Mouse (Mus musculus): ENCODE results near the gene Olfml2a. TPM values are rescaled to one million over a fixed set of nuclear protein-coding genes. Genes with fewer than 3 reads are reported as not detected.

Gene Olfml2a
- 4.7 and 6.9 TPM in 2 replicates for polyA plus RNA-seq (2015; fragmentation: Nextera tagmentation; extraction: Ambion mirVana)

DNA sequence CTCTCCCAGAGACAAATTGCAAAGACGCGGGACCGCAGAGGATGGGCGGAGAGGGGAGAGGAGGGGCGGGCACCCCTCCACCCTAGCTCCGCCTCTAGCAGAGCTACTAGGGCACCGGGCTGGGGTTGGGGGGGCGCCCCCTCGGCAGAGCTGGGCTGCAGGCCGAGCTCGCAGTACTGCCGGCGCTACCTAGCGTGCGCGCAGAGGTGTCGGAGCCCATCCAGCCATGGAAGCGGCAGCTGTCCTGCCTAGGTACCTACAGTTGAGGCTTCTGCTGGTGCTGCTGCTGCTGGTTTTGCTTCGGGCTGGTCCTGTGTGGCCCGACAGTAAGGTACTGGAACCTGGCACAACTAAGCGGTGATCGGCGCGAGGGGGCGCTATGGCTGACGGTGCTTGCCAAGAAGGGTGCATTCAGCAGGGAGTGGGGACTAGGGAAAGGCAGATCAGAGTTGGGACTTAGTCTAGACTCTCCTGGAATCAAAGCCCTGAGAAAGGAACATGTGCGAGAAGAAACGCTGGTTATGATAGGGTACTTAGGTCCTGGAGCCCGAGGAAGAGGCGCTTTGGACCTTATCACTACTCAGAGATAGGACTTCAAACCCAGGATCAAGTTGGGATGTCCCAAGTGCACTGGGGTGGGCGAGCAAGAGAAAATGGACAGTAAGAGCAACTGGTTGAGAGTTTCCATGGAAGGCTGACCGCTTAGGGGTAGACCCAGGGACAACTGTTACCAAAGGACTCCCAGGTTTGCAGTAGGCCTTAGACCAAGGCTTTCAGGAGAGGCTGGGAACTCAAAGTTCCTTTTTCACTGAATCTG lies at the start of gene Olfml2a:
TSS of gene Olfml2a (plus strand) at position 128 of the 817 bp plus-strand sequence.
- peak; percentile 82 for DNase-seq (ENCODE audit: low spot score)

DNA sequence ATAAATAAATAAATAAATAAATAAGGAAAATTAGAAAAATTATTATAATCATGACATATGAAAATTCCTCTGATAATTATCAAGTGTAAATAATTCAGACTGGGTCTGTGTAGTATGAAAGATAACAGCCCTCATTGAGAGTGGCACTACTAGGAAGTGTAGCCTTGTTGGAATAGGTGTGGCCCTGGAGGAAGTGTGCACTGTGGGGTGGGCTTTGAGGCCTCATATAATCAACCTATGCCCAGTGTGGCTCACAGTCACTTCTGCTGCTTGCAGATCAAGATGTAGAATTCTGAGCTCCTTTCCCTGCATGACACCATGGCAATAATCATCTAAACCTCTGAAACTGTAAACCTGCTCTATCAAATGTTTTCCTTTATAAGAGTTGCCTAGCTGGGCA lies 28.9 kb upstream of the Olfml2a start:
- DNase-seq (ENCODE audit: low spot score) = no peak

DNA sequence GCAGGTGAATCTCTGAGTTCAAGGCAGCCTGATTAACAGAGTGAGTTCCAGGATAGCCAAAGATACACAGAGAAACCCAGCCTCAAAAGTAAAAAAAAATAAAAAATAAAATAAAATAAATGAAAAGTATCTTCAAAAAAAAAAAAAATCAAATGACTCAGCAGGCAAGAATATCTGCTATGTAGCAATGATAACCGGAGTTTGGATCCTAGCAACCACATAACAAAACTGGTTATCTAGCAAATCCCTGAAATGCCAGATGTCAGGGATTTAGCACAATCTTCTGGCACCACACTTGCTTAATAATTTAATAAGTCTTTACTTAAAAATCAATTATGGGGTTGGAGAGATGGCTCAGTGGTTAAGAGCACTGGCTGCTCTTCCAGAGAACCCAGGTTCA lies 27.5 kb upstream of the Olfml2a start:
- DNase-seq (ENCODE audit: low spot score) = no peak

DNA sequence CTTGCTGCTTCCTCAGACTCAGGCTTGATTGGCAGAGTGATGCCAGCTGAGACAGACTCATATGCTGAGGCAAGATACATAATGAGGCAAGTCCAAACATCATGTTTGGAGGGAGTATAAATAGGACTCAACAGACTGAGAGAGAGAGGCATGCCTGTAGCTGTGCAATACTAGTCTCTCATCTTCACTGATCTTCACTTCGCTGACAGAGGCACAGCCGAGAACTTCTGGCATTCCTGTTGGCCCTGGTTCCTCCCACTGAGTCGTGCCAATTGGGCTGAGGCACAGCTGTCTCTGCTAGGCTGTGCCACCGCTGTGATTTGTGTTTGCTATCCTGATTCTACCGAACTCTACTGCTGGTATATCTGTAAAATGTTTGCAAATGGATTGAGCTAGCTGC lies 25.7 kb upstream of the Olfml2a start:
- DNase-seq (ENCODE audit: low spot score) = no peak

DNA sequence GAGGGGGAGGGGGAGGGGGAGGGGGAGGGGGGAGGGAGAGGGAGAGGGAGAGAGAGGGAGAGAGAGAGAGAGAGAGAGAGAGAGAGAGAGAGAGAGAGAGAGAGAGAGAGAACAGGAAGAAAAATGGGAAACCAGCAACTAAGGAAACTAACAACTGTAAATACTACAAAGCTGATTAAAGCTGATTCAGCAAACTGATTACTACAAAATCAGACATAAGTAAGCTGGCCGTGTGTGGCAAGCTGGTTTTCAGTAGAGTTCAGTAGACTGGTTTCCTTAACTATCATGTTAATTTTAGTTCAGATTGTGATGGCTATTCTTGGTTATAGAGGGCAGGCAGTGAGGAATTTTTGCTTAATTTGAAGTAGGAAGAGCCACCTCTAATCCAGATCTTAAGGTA lies 23.2 kb upstream of the Olfml2a start:
- no peak for DNase-seq (ENCODE audit: low spot score)

DNA sequence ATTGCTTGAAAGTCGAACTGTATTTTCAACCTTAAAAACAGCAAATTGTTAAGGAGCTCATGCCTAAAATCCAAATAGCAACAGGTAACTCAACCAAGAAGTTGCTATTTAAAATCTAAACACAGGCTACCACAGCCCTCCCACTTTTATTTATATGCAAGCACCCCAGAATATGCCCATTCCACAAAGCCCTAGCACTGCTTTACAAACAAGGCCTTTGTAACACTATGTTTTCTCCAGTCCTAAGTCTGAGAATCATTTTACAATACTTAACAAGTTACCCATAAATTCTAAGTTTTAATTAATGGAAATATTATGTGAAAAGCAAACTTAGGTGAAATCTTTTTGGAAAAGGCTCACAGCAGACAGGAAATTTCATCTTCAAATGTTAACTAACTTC lies 17.3 kb upstream of the Olfml2a start:
- no peak for DNase-seq (ENCODE audit: low spot score)

DNA sequence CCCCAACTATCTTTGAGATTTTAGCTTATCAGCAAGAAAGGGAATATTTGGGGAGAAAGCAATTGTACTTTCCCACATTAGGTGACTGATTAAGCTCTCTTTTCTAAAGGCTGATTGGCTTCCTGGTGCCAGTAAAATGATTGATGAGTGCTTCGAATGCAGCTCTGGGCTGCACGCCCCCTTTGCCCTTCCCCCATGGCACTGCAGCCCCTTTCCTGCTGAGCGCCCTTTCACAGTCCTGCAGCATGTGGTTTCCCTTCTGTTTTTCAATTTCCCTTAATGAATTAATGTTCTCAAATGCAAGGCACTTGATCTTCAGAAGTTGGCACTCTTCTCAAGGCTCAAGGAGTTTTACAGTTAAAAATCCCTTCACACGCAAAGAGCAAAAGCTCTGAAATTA lies 16.8 kb upstream of the Olfml2a start:
- no peak for DNase-seq (ENCODE audit: low spot score)

DNA sequence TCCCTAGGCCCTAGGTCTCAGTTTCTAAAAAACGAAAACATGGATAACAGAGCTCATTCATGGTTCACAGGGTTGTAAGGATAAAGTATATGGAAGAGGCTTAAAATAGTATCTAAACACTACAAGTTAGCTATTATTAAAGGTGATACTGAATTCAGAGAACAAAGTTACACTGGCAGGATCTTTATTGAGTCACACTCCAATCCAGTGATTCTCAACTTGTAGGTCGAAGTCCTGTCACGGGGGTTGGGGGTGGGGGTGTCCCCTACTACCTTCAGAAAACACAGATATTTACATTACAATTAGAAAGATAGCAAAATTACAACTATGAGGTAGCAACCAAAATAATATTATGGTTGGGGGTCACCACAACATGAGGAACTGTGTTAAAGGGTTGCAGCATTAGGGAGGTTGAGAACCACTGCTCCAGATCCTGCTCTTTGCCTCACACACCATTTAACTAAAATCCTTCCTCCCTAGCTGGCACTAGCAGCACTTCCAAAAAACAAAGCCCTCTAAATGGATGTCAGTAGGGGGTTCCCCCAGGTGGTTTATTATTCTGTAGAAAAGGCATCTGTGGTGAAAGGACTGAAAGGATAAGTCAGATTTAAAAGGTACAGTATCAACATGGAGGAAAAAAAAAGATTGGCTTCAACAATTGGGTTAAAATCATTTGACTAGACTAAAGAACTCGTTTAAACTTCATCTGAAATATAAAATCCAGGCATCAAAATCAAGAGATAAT lies 14.7 kb upstream of the Olfml2a start:
- DNase-seq (ENCODE audit: low spot score) = no peak

DNA sequence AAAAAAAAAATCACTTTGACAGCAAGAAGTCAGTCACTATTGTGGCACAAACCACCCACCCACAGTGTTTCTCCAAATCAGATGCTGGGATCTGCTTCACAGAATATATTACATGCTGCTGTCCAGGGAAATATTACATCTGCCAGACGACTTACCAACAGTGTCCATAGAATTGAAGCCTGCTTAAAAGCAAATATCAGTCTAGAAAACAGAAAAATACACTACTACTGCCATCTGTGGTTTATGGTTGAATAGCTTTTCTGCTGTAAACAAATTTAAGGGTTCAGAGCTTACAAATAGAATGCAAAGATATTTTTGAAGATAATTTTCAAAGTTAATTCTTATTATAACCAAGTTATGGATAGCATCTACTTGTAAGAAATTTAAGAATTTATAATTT lies 10.4 kb upstream of the Olfml2a start:
- no peak for DNase-seq (ENCODE audit: low spot score)

DNA sequence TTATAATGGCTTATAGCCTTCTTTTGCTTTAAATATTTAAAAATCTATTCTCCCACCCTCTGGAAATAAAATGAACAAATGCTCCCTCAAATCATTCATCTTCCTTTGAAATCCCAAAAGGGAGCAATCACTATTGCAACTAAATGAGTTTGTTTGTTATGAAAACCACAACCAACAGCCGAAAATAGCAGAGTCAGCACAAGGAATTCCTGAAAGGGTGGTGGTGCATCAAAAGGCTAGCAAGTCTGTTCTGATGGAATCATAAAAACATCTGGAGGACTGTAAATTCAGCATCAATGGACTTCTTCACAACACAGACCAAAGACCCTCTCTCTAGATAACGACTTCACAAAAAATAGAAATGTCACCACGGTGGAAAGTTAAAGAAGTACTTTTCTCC lies 8.3 kb upstream of the Olfml2a start:
- no peak for DNase-seq (ENCODE audit: low spot score)

DNA sequence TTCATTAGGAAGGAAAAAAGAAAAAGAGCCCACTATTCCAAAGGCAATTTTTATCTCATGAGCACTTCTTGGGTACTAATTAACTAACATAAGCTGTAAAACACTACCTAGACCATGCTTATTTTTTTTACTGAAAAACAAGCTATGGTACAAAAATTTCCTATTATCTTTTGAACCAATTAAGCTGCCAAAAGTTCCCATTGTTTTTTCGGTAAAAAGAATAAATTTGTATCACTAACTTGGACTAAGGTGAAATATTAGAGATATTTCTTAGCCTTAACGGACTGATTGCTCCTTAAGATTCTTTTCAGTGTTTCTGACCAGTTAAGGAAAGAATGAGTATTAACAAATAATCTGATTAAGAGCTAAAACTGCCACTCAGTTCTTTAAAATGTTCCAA lies 7.9 kb upstream of the Olfml2a start:
- no peak for DNase-seq (ENCODE audit: low spot score)

DNA sequence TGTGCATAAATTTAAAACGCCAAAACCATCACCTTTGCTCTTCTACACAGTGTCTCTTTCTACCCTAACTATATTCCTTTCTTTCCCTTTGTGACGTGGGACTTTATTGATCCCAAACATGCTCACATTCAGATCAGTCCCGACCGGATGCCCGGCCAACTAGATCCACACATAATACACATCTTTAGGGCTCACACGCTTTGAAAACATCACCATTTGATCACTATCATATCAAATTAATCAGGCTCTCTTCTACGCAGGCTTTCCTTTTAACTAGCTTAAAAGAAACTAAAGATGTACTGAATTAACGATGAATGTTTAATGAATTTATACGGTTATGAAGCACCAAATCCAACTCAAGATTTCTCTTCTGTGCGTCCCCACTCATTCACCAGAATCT lies 7.2 kb upstream of the Olfml2a start:
- no peak for DNase-seq (ENCODE audit: low spot score)

DNA sequence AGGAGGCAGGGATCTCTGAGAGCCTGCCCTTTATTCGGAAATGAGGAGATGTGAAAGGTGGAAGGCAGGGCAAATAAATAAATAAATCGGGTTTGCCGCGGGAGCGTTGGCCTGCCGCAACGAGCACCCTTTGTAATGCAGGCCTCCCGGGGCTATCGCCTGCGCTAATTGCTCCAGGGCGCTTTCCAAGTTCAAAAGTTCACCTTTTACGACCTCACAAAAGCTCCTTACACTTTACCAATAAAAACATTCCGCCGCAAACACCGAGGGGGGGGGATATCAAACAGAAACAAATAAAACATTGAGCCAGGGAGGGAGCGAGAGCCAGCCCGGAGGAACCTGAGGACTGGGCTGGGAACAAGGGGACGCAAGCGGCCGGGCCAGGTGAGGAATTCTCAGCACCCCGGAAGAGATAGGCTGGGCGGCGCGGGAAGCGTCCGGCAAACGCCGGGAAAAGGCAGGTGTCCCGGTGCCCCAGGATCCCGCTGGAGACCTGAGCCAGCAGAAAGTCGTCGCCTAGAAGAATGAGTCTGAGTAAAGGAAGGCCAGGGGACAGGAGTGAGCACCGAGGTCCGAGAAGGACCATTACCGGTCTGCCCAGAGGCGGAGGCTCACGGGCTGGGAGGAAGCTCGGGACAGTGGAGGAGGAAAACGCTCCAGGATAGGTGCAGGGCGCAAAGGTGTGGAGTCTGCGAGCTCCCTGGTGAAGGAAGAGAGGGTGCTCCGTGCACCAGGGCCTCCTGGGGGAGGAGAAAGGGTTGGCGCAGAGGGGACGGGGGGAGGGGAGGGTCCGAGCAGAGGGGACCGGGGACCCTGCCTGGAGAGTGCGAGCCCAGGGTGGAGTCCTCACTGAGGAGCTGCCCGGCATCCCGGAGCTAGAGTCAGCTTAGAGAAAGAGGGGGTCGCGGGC lies 6.4 kb upstream of the Olfml2a start:
- DNase-seq (ENCODE audit: low spot score) = peak; percentile 9

DNA sequence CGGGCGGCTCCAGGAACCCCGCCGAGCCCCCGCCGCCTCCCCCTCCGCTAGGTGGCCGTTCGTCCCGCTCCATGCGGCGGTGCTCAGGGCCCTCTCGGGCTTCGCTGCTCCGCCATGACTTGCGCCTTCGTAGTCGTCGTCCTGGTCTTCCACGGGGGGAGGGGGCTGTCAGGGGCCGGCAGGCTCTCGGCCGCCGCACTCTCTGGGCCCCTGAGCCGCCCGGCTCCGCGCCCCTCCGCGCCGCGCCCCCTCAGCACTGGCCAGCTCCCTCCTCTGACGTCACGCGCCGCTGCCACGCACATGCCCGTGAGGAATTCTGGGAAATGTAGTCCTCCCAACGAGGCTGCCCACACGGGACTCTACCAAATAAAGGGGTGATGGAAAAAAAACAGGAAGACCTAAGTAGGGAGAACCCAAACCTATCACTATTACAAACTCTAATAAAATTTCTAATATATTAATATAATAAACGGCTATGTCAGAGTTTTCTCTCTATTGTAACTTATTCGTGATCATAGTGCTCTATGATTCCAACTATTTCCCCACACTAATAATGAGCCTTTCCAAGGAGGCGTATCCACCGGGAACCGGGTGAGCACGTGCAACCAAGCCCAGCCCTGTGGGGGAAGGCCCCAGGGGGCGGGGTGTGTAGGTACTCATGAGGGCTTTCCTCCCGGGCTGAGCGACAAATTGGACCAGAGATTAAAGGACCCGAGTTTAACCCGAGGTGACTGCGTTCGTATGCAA lies 5.5 kb upstream of the Olfml2a start:
- peak; percentile 96 for DNase-seq (ENCODE audit: low spot score)

DNA sequence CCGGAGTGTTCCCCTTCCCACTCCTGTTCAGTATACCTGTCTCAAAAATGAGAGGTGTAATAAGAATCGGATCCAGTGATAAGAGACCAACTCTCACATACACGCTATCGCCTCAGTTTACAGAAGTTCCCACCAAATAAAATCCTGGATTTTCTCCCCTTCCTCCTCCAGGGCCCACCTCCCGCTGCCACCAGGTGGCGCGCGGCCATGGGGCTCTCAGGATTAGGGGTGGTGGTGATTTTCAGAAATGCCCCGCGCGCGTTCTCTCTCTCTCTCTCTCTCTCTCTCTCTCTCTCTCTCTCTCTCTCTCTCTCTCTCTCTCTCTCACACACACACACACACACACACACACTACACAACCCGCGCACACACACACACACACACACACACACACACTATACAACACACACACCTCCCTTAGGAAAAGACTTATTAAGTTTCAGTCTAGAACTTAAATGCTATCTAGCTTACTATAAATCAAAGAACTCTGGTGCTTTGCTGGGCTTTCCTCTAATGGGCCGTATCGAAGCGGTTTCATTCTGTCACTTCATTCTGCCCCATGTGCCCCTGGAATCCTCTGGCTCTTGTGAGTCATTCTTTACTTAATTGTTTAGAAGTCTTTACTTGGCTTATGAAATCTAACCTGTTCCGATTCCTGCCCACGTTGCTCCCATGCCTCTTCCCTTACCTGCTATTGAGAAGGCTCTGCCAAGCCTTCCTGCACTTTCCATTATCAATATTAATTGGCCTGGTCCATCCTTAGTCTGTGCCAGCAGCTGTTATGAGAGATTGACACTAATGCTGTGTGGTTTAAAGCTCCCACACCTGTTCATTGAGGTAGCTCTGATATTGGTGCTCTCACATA lies 4.4 kb upstream of the Olfml2a start, which contains the start of gene Nr6a1:
TSS of gene Nr6a1 (minus strand) at position 574 of the 865 bp plus-strand sequence.
- DNase-seq (ENCODE audit: low spot score) = peak; percentile 61

DNA sequence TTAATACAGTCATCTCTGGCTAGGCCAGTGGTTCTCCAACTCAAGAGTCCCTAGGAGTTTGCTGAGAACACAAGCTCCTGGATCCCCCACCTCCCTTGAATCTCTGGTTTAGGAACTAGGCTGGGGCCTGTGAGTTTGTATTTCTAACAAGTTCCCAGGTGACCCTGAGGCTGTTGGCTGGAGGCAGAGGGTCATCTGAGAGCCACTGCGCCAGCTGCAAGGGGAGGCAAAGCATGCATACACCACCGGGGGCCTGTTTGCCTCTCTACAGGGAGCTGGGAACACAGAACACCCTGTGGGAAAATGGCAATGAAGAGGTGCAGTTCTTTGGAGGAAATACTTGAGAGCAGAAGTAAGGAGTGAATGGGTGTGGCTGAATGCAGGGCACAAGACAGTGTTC lies 1.5 kb upstream of the Olfml2a start:
- no peak for DNase-seq (ENCODE audit: low spot score)

DNA sequence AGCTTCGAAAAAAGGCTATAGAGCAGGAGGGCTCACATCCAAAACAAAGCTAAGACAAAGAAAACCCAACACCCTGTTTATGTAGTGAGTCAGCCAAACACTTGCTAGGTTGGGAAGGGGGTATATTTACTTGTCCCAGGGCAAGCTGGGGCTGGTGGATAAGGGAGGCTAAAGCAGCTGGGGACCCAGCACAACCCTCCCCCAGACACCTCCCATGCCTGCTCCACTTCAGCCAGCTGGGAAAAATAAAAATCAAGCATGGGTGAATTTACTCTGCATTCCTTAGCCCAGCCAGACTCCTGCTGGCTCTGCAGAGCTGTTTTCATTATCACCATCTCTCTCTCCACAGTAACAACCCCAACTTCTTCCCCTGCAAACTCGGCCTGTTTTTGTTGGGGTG lies 2.2 kb downstream of the Olfml2a start:
- no peak for DNase-seq (ENCODE audit: low spot score)

DNA sequence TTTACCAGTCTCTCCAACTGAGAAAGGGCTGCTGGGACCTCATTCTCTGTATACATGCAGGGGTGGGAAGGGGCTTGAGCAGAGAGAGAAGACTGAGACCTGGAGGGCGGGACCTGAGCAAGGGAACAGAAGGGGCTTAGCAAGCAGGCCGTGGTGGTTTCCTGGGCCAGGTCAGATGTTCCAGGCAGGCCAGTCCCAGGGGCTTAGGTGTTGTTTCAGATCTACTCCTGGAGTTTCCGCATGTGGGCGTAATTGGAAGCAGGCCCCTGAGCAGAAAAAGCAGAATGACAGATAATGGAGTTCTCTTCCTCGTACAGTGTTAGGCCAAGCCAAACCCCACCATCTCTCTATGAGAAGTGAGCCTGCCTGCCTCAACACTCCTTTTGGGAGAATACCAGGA lies 3.2 kb downstream of the Olfml2a start:
- DNase-seq (ENCODE audit: low spot score) = no peak

DNA sequence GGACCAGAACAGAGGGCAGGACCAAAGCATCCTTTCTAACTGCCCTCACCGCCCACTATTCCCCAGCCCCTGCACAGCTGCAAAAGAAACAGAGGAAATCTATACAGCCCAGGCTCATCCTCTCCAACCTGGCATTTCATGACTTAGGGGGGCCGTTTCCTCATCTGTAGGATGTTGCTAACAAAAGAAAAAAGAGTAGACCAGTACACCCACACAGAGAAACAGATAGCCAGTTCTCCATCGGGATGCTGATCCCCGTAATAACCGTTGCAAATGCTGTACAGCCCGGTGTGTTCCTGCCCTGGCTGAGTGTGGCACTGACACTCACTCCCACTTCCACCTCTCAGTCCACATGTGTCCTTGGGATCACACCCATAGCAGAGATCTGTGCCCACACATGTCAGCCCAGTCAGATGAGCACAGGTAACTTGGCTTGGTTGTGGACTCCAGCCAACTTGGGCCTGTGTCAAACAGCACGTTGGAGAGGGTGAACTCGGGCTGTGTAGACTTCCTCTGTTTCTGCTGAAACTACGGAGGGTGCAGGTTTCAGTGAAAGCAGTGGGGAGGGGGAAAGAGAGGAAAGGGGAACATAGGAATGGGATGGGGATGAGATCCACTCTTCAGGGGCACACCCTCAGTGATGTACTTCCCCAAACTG lies 5.1 kb downstream of the Olfml2a start:
- DNase-seq (ENCODE audit: low spot score) = no peak

Measured in thymus, postnatal 0 days (tissue).